Mouse (Mus musculus) lung, embryonic 16.5 days (tissue): ENCODE measurements around the gene Cd247. TPM values are rescaled to one million over a fixed set of nuclear protein-coding genes. Genes with fewer than 3 reads are reported as not detected.

Experiments used
- ATAC-seq: fragments of 200-750 bp; cut with Nextera tagmentation; 2 replicates; pipeline ENCODE4 v1.8.0; 2017; ENCODE audit warnings: low read depth, mild to moderate bottlenecking, moderate library complexity
- H3K27ac ChIP-seq: fragments of 300-500 bp; sonication (generic); 2 replicates; pipeline ENCODE4 v1.5.1; 2014; ENCODE audit warnings: mild to moderate bottlenecking, control low read depth, low read length
- H3K27me3 ChIP-seq: fragments of 300-500 bp; sonication (generic); 2 replicates; pipeline ENCODE4 v1.6.1; 2014; ENCODE audit warnings: low read depth, low read length, mixed read lengths; ENCODE audit not compliant: control insufficient read depth, insufficient read depth
- H3K36me3 ChIP-seq: fragments of 300-500 bp; sonication (generic); 2 replicates; pipeline ENCODE4 v1.6.1; 2014; ENCODE audit warnings: low read length; ENCODE audit not compliant: control insufficient read depth, insufficient read depth
- H3K4me1 ChIP-seq: fragments of 300-500 bp; sonication (generic); replicated peaks from 2 replicates; pipeline ENCODE4 v1.6.1; 2014; ENCODE audit warnings: low read length, mixed read lengths; ENCODE audit not compliant: control insufficient read depth, insufficient read depth
- H3K4me2 ChIP-seq: fragments of 300-500 bp; sonication (generic); 2 replicates; pipeline ENCODE4 v1.6.1; 2014; ENCODE audit warnings: low read depth, low read length, control low read depth
- H3K4me3 ChIP-seq: fragments of 300-500 bp; sonication (generic); 2 replicates; pipeline ENCODE4 v1.5.1; 2014; ENCODE audit warnings: mild to moderate bottlenecking, low read length, control low read depth
- H3K9ac ChIP-seq: fragments of 300-500 bp; sonication (generic); 2 replicates; pipeline ENCODE4 v1.6.1; 2014; ENCODE audit warnings: low read length, control low read depth
- H3K9me3 ChIP-seq: fragments of 300-500 bp; sonication (generic); 2 replicates; pipeline ENCODE4 v1.6.1; 2016; ENCODE audit warnings: low read length; ENCODE audit not compliant: control insufficient read depth
- WGBS: fragments of 180-500 bp; shearing (Covaris S2); extraction: QIAGEN DNeasy Blood & Tissue Kit; methylation state at CpG from one replicate; pipeline ENCODE4 v1.1.7; 2014; 5-methylcytosine and 5-hydroxymethylcytosine counted together
- polyA plus RNA-seq: library from polyadenylated mRNA; unstranded; fragments of >200 nt; fragmentation: Nextera tagmentation; extraction: Ambion mirVana; gene quantifications from 2 replicates; pipeline ENCODE4 v1.2.1, GENCODE M21; 2015

The Cd247 gene
- polyA plus RNA-seq, 1 experiment from 2014 or later = 2.1 TPM

GRCm38 (mm10) chr1:165853131-165853721 is 64.7 kb downstream of the Cd247 start:
- ATAC-seq = no peak
- H3K36me3 ChIP-seq = no peaks in the 10 kb centered on the region
- 45% methylated on average over 4 of the region's 4 CpGs for WGBS
- H3K27ac ChIP-seq = no peak overlapping the region
- H3K9me3 ChIP-seq = no peaks in the 10 kb centered on the region
- H3K9ac ChIP-seq = no peak overlapping the region
- H3K4me3 ChIP-seq = no peak overlapping the region
- no peak overlapping the region for H3K4me2 ChIP-seq
- no peaks in the 10 kb centered on the region for H3K27me3 ChIP-seq
- H3K4me1 ChIP-seq = peaks cover 8% of the 10 kb centered on the region; the same call in 1 of the 2 replicates

- H3K9me3 ChIP-seq = no peaks in the 10 kb centered on the region
- no peak overlapping the region for H3K27ac ChIP-seq
- H3K4me2 ChIP-seq = no peak overlapping the region
- ATAC-seq = no peak
- H3K4me1 ChIP-seq = peaks cover 8% of the 10 kb centered on the region; the same call in 1 of the 2 replicates
- WGBS = 60% methylated on average over 10 of the region's 10 CpGs
- no peaks in the 10 kb centered on the region for H3K36me3 ChIP-seq
- H3K4me3 ChIP-seq = no peak overlapping the region
- H3K9ac ChIP-seq = no peak overlapping the region
- no peaks in the 10 kb centered on the region for H3K27me3 ChIP-seq
These were observed 65.4 kb downstream of the Cd247 start for GRCm38 (mm10) chr1:165853729-165854420.

- no peak overlapping the region for H3K4me2 ChIP-seq
- 0 out of 2 replicates have a peak, but pooled peaks cover 2% of the 10 kb centered on the region for H3K4me1 ChIP-seq
- no peaks in the 10 kb centered on the region for H3K27me3 ChIP-seq
- ATAC-seq = no peak
- H3K36me3 ChIP-seq = no peaks in the 10 kb centered on the region
- no peak overlapping the region for H3K9ac ChIP-seq
- 58% methylated on average over 9 of the region's 9 CpGs for WGBS
- no peak overlapping the region for H3K4me3 ChIP-seq
- H3K9me3 ChIP-seq = no peaks in the 10 kb centered on the region
- no peak overlapping the region for H3K27ac ChIP-seq
These were observed 67.5 kb downstream of the Cd247 start for GRCm38 (mm10) chr1:165855759-165856545.

- Histone ChIP-seq H3K27me3 (no peaks in the 10 kb centered on the region), H3K4me2 (no peak overlapping the region), H3K4me1 (0 out of 2 replicates have a peak, but pooled peaks cover under 1% of the 10 kb centered on the region), H3K4me3 (no peak overlapping the region), H3K27ac (no peak overlapping the region), H3K9ac (no peak overlapping the region), H3K36me3 (no peaks in the 10 kb centered on the region), H3K9me3 (no peaks in the 10 kb centered on the region)
- ATAC-seq = no peak
- 85% methylated on average over 11 of the region's 11 CpGs for WGBS
These were observed 68.8 kb downstream of the Cd247 start for GRCm38 (mm10) chr1:165857279-165857678.

GRCm38 (mm10) chr1:165858356-165858755 is 69.9 kb downstream of the Cd247 start:
- no peak overlapping the region for H3K4me2 ChIP-seq
- H3K9me3 ChIP-seq = no peaks in the 10 kb centered on the region
- H3K36me3 ChIP-seq = no peaks in the 10 kb centered on the region
- no peaks in the 10 kb centered on the region for H3K27me3 ChIP-seq
- H3K4me3 ChIP-seq = no peak overlapping the region
- 84% methylated on average over 5 of the region's 5 CpGs for WGBS
- ATAC-seq = no peak
- H3K9ac ChIP-seq = no peak overlapping the region
- H3K27ac ChIP-seq = no peak overlapping the region
- no peaks in the 10 kb centered on the region for H3K4me1 ChIP-seq

- ATAC-seq = peak; percentile 39; the same call in 1 of the 2 replicates
- no peaks in the 10 kb centered on the region for H3K27me3 ChIP-seq
- H3K4me2 ChIP-seq = no peak overlapping the region
- H3K4me1 ChIP-seq = peaks cover 5% of the 10 kb centered on the region
- peak overlapping the region; percentile 57 for H3K27ac ChIP-seq
- H3K4me3 ChIP-seq = no peak overlapping the region
- H3K9me3 ChIP-seq = no peaks in the 10 kb centered on the region
- no peaks in the 10 kb centered on the region for H3K36me3 ChIP-seq
- 48% methylated on average over 9 of the region's 9 CpGs for WGBS
- H3K9ac ChIP-seq = no peak overlapping the region
These were observed 72.1 kb downstream of the Cd247 start for GRCm38 (mm10) chr1:165860373-165861234.

GRCm38 (mm10) chr1:165861235-165861609 is 72.7 kb downstream of the Cd247 start:
- H3K36me3 ChIP-seq = no peaks in the 10 kb centered on the region
- H3K4me1 ChIP-seq = peaks cover 5% of the 10 kb centered on the region
- H3K4me3 ChIP-seq = no peak overlapping the region
- ATAC-seq = no peak
- H3K9me3 ChIP-seq = no peaks in the 10 kb centered on the region
- H3K27me3 ChIP-seq = no peaks in the 10 kb centered on the region
- 77% methylated on average over 3 of the region's 3 CpGs for WGBS
- no peak overlapping the region for H3K9ac ChIP-seq
- no peak overlapping the region for H3K27ac ChIP-seq
- H3K4me2 ChIP-seq = no peak overlapping the region

GRCm38 (mm10) chr1:165862059-165862458 is 73.6 kb downstream of the Cd247 start:
- Histone ChIP-seq H3K4me3 (no peak overlapping the region), H3K27me3 (no peaks in the 10 kb centered on the region), H3K36me3 (no peaks in the 10 kb centered on the region), H3K9ac (no peak overlapping the region), H3K4me2 (no peak overlapping the region), H3K9me3 (no peaks in the 10 kb centered on the region), H3K4me1 (peaks cover 5% of the 10 kb centered on the region), H3K27ac (no peak overlapping the region)
- 77% methylated on average over 7 of the region's 7 CpGs for WGBS
- no peak for ATAC-seq
